Mouse (Mus musculus) T-cell, adult 2 months (primary cell): Measurements from ENCODE around the gene Dab1.

Experiments used
- DNase-seq: peaks from one replicate; pipeline ENCODE4 v3.0.0; 2022; ENCODE audit warnings: low spot score

The Dab1 gene

GRCm38 (mm10) chr4:103838377-103838776 is 219.2 kb downstream of the Dab1 start:
- DNase-seq: no peak

GRCm38 (mm10) chr4:103839541-103839940 is 220.4 kb downstream of the Dab1 start:
- DNase-seq: no peak

GRCm38 (mm10) chr4:103841126-103841525 is 222.0 kb downstream of the Dab1 start:
- DNase-seq: no peak

- no peak for DNase-seq
Observed at GRCm38 (mm10) chr4:103844635-103845034, 225.5 kb downstream of the Dab1 start.

- no peak for DNase-seq
Observed at GRCm38 (mm10) chr4:103857173-103857572, 238.0 kb downstream of the Dab1 start.

- DNase-seq: no peak
Observed at GRCm38 (mm10) chr4:103875564-103875963, 256.4 kb downstream of the Dab1 start.

GRCm38 (mm10) chr4:103878841-103879240 is 259.7 kb downstream of the Dab1 start:
- no peak for DNase-seq

- no peak for DNase-seq
Observed at GRCm38 (mm10) chr4:103881641-103882040, 262.5 kb downstream of the Dab1 start.

GRCm38 (mm10) chr4:103888086-103888485 is 268.9 kb downstream of the Dab1 start:
- no peak for DNase-seq

GRCm38 (mm10) chr4:103889110-103889509 is 270.0 kb downstream of the Dab1 start:
- DNase-seq: no peak

- no peak for DNase-seq
Observed at GRCm38 (mm10) chr4:103896806-103897205, 277.6 kb downstream of the Dab1 start.

GRCm38 (mm10) chr4:103897702-103898101 is 278.5 kb downstream of the Dab1 start:
- DNase-seq: no peak

GRCm38 (mm10) chr4:103911441-103911840 is 292.3 kb downstream of the Dab1 start:
- no peak for DNase-seq

GRCm38 (mm10) chr4:103912071-103912470 is 292.9 kb downstream of the Dab1 start:
- no peak for DNase-seq

GRCm38 (mm10) chr4:103922431-103922931 is 303.3 kb downstream of the Dab1 start:
- no peak for DNase-seq

- DNase-seq: no peak
Observed at GRCm38 (mm10) chr4:103926682-103927081, 307.5 kb downstream of the Dab1 start.

GRCm38 (mm10) chr4:103929631-103930030 is 310.5 kb downstream of the Dab1 start:
- DNase-seq: no peak

GRCm38 (mm10) chr4:103934364-103934763 is 315.2 kb downstream of the Dab1 start:
- DNase-seq: no peak

- no peak for DNase-seq
Observed at GRCm38 (mm10) chr4:103948255-103948654, 329.1 kb downstream of the Dab1 start.

GRCm38 (mm10) chr4:103953652-103954220 is 334.6 kb downstream of the Dab1 start:
- DNase-seq: no peak

GRCm38 (mm10) chr4:103961134-103962049 is 342.2 kb downstream of the Dab1 start:
- no peak for DNase-seq

- DNase-seq: no peak
Observed at GRCm38 (mm10) chr4:103969906-103970305, 350.7 kb downstream of the Dab1 start.

GRCm38 (mm10) chr4:103974536-103974935 is 355.4 kb downstream of the Dab1 start:
- no peak for DNase-seq
